In the genomic region with DNA sequence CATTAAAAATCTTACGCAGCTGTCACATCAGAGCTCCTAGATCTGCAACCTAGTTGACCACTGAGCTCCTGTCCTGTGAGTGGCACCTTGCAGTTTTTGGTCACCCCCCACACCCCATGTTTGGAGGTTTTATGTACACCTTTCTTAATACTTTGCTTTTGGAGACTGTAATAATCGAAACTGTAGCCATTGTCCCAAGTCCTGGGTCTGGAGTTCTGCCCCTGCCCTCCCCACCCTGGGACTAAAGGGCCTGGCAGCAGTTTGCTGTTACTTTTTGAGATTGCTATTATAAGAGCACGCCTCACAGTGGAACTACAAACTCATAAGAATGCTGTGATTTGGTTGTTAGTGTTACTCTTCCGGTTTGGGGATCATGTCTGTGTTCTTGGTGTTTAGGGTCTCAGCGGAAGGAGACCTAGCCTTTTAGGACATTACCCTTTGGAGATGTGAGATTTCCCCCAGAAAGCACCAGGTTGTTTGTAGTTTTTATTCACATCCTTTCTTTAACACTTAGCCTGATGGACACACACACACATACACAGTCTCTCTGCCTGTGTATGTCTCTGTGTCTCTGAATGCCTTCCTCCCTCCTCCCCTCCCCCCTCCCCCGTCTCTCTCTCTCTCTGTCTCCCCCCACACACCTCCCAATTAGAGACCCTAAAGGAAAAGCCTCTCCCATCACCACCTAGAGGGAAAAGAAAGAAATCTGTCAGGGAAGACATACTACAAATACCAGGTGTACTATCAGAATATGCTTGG, we compare ENCODE assay signal across 8 mouse cellular contexts.
DNase-seq lines count a peak whose midpoint lies in the region; ATAC-seq and TF ChIP-seq lines count a peak whose summit lies in the region.

No protein-coding gene starts in this region.

- H3K4me2 ChIP-seq in embryonic facial prominence, embryonic 14.5 days (ENCODE audit: low read depth, low read length) = peak overlapping the region; percentile 82
- H3K4me2 ChIP-seq in intestine, embryonic 14.5 days (ENCODE audit: low read length) = peak overlapping the region; percentile 70

- no peak for ATAC-seq in embryonic facial prominence, embryonic 14.5 days (ENCODE audit: low read depth)
- no peak for ATAC-seq in intestine, embryonic 14.5 days (replicated peaks; ENCODE audit: low FRiP score, low TSS enrichment, low read depth)

- no peaks in the 10 kb centered on the region for H3K9me3 ChIP-seq in embryonic facial prominence, embryonic 14.5 days (ENCODE audit: control insufficient read depth, low read length)
- no peaks in the 10 kb centered on the region for H3K9me3 ChIP-seq in intestine, embryonic 14.5 days (ENCODE audit: control insufficient read depth, low read length)

- no peak for DNase-seq in layer of hippocampus, adult 2 months (ENCODE audit: low spot score in 2 of 2)
- no peak for DNase-seq in layer of hippocampus, adult 9-11 months
- no peak for DNase-seq in embryonic facial prominence, embryonic 14.5 days (ENCODE audit: low spot score)
- DNase-seq in intestine, embryonic 14.5 days (ENCODE audit: low spot score) = peak; percentile 53
- DNase-seq in naive thymus-derived CD4-positive, alpha-beta T cell, adult 2 months (ENCODE audit: low read depth) = peak; percentile 50
- DNase-seq in left cerebral cortex, postnatal 36 days (ENCODE audit: low spot score in 2 of 2) = no peak
- no peak for DNase-seq in layer of hippocampus, adult 18-20 months (ENCODE audit: low spot score in 2 of 2)
- DNase-seq in kidney, postnatal 14 days = no peak

- 37% methylated on average over 6 of the region's 6 CpGs for WGBS in embryonic facial prominence, embryonic 14.5 days
- WGBS in intestine, embryonic 14.5 days = 42% methylated on average over 6 of the region's 6 CpGs

- H3K4me1 ChIP-seq in embryonic facial prominence, embryonic 14.5 days (ENCODE audit: control insufficient read depth, insufficient read depth, low read length) = peaks cover 8% of the 10 kb centered on the region
- H3K4me1 ChIP-seq in intestine, embryonic 14.5 days (replicated peaks; ENCODE audit: control insufficient read depth, insufficient read depth, low read length) = peaks cover 10% of the 10 kb centered on the region

- no peak for TF ChIP-seq CTCF in layer of hippocampus, adult 2 months (conservative IDR thresholded peaks at IDR 0.05)

- H3K4me3 ChIP-seq in layer of hippocampus, adult 2 months = peak overlapping the region; percentile 70
- peak overlapping the region; percentile 61 for H3K4me3 ChIP-seq in embryonic facial prominence, embryonic 14.5 days (ENCODE audit: low read depth, low read length)
- H3K4me3 ChIP-seq in intestine, embryonic 14.5 days (ENCODE audit: low read depth, low read length) = peak overlapping the region; percentile 39

- no peaks in the 10 kb centered on the region for H3K27me3 ChIP-seq in embryonic facial prominence, embryonic 14.5 days (replicated peaks; ENCODE audit: control insufficient read depth, insufficient read depth, low read length)
- H3K27me3 ChIP-seq in intestine, embryonic 14.5 days (replicated peaks; ENCODE audit: control insufficient read depth, insufficient read depth, low read length) = no peaks in the 10 kb centered on the region

- H3K9ac ChIP-seq in embryonic facial prominence, embryonic 14.5 days (ENCODE audit: low read depth, low read length) = peak overlapping the region; percentile 79
- peak overlapping the region; percentile 60 for H3K9ac ChIP-seq in intestine, embryonic 14.5 days (ENCODE audit: low read length)

- peak overlapping the region; percentile 95 for H3K27ac ChIP-seq in layer of hippocampus, adult 2 months
- H3K27ac ChIP-seq in embryonic facial prominence, embryonic 14.5 days (replicated peaks; ENCODE audit: low read depth, low read length) = peak overlapping the region; percentile 99
- peak overlapping the region; percentile 95 for H3K27ac ChIP-seq in intestine, embryonic 14.5 days (ENCODE audit: low read depth)

- H3K36me3 ChIP-seq in embryonic facial prominence, embryonic 14.5 days (ENCODE audit: control insufficient read depth, insufficient read depth, low read length) = peaks cover 17% of the 10 kb centered on the region
- no peaks in the 10 kb centered on the region for H3K36me3 ChIP-seq in intestine, embryonic 14.5 days (ENCODE audit: control insufficient read depth, insufficient read depth, low read length)

- intact Hi-C loops in left cerebral cortex, postnatal 36 days (cut with DNase I) = loop anchor here (5.0 kb wide), 3 partner anchors 100 to 685 kb away; partner anchors contain the start of gene Vldlr

Comparison
In these comparisons a context has a peak if more than half of its experiments do, and no peak if none do; other contexts are left out.
1. DNase-seq: peak in intestine, embryonic 14.5 days (single experiment) and naive thymus-derived CD4-positive, alpha-beta T cell, adult 2 months (single experiment); none in layer of hippocampus, adult 2 months (0 of 2), layer of hippocampus, adult 9-11 months (single experiment), embryonic facial prominence, embryonic 14.5 days (single experiment), left cerebral cortex, postnatal 36 days (0 of 2), layer of hippocampus, adult 18-20 months (0 of 2) and kidney, postnatal 14 days (single experiment).
2. Peak in every context shown above with its lines, with median percentiles within 50 percentile points of each other: H3K27ac ChIP-seq and H3K4me3 ChIP-seq.